Mouse (Mus musculus) cerebellum, adult 2 months (tissue): ENCODE data around the gene Ccdc13.

Source experiments
- CTCF ChIP-seq: fragments of 200-500 bp; IDR thresholded peaks from 2 replicates; pipeline ENCODE4 v1.5.1; 2011; ENCODE audit warnings: low read depth, mild to moderate bottlenecking, control low read depth, low read length, moderate library complexity, borderline replicate concordance; ENCODE audit not compliant: insufficient read depth
- POLR2A ChIP-seq: fragments of 200-500 bp; IDR thresholded peaks from 2 replicates; pipeline ENCODE4 v1.6.1; 2011; ENCODE audit warnings: low read length, control low read depth, borderline replicate concordance; ENCODE audit not compliant: insufficient read depth

DNA sequence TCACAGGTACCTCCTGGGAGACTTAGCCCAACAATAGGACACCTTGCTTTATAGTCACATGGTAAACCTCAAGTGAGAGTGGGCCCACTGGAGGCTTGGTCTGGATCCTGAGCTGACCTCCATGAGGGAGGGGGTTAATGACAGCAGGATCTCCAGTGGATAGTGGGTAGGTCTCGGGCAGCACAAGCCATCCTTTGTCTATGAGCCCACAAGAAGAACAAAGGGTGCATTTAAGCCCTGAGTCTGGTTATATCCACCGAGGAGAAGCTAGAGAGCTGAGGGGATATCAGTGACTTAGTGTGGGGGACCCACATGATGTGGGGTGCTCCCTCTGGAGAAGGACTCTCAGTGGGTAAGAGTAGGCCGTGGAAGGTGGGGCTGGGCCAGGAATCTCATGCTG is 30.8 kb downstream of the Ccdc13 start:
- TF ChIP-seq CTCF (no peak), POLR2A (no peak)
